Mouse (Mus musculus): Measurements from ENCODE around the gene Asb5. TPM values are rescaled to one million over a fixed set of nuclear protein-coding genes. Genes with fewer than 3 reads are reported as not detected.

Asb5 gene
- polyA plus RNA-seq, 2 experiments = 0.18 to 1.2 TPM

GRCm38 (mm10) chr8:54491934-54492333 is 37.4 kb upstream of the Asb5 start:
- no peaks in the 10 kb centered on the region for H3K4me1 ChIP-seq (replicated peaks; ENCODE audit: control insufficient read depth in 2 of 2, insufficient read depth in 2 of 2, low read length in 1 of 2)
- ATAC-seq (ENCODE audit: insufficient read depth) (no peak), DNase-seq (ENCODE audit: low read depth in 3 of 3, low spot score in 3 of 3) (no peak)
- no peak overlapping the region for H3K4me2 ChIP-seq (ENCODE audit: low read depth)
- H3K27ac ChIP-seq = no peak overlapping the region
- no peaks in the 10 kb centered on the region for H3K36me3 ChIP-seq (replicated peaks; ENCODE audit: control insufficient read depth, insufficient read depth, low read depth)
- H3K4me3 ChIP-seq (ENCODE audit: insufficient read depth in 1 of 2, low read depth in 2 of 2, low read length in 2 of 2) = no peak overlapping the region
- H3K9me3 ChIP-seq (ENCODE audit: control insufficient read depth, low read length) = no peaks in the 10 kb centered on the region
- no peak overlapping the region for H3K9ac ChIP-seq (replicated peaks)
- no peaks in the 10 kb centered on the region for H3K27me3 ChIP-seq (ENCODE audit: control insufficient read depth, insufficient read depth, low read length)
- TF ChIP-seq CTCF (IDR thresholded peaks at IDR 0.05; ENCODE audit: low read depth) = no peak
- no peak for TF ChIP-seq EP300 (IDR thresholded peaks at IDR 0.05; ENCODE audit: low read depth)
- 54% methylated on average over 4 of the region's 4 CpGs for WGBS (ENCODE audit: insufficient replicate concordance)

DNA sequence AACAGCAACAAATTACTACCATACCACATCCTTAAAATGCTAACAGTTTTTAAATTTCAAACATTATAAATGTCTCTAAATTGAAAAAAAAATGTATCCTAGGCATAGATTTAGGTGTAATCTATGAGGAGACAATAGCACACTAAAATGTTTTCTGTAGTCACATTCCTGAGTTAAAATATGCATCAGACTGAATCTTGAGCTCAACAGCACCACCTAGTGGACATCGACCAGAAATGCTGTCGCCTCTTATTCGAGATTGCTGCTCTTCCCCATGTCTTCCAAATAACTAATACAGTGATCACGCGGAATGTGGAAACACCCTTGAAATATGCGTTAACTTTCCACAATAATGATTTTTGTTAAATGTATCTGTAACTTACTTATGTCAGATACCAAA is 36.3 kb upstream of the Asb5 start:
- TF ChIP-seq EP300 (IDR thresholded peaks at IDR 0.05; ENCODE audit: low read depth) (no peak), CTCF (IDR thresholded peaks at IDR 0.05; ENCODE audit: low read depth) (peak; percentile 80)
- Histone ChIP-seq H3K4me3 (ENCODE audit: insufficient read depth in 1 of 2, low read depth in 2 of 2, low read length in 2 of 2) (no peak overlapping the region), H3K9me3 (ENCODE audit: control insufficient read depth, low read length) (no peaks in the 10 kb centered on the region), H3K27me3 (ENCODE audit: control insufficient read depth, insufficient read depth, low read length) (no peaks in the 10 kb centered on the region), H3K4me1 (replicated peaks; ENCODE audit: control insufficient read depth in 2 of 2, insufficient read depth in 2 of 2, low read length in 1 of 2) (no peaks in the 10 kb centered on the region), H3K4me2 (ENCODE audit: low read depth) (no peak overlapping the region), H3K36me3 (replicated peaks; ENCODE audit: control insufficient read depth, insufficient read depth, low read depth) (no peaks in the 10 kb centered on the region), H3K27ac (no peak overlapping the region), H3K9ac (replicated peaks) (no peak overlapping the region)
- ATAC-seq (ENCODE audit: insufficient read depth) (no peak), DNase-seq (ENCODE audit: low read depth in 3 of 3, low spot score in 3 of 3) (peak in 2 of 3 experiments; percentile 26 to 46)
- 10% methylated on average over 6 of the region's 6 CpGs for WGBS (ENCODE audit: insufficient replicate concordance)

DNA sequence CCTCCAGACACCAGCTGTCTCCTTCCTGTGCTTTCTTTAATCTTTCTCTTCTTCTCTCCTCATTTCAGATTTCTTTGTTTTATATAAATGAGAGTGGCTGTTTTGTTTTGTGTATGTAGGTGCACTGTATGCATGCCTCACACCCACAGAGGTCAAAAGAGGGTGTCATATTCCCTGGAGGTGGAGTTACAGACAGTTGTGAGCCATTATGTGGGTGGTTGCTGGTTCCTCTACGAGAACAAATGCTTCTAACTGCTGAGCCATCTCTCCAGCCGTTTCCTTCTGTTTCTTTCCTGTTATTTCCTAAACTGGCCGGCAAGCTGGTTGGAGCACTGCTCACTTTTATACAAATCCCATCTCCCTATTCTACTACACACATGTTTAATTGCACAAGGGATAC is 35.5 kb upstream of the Asb5 start:
- Histone ChIP-seq H3K36me3 (replicated peaks; ENCODE audit: control insufficient read depth, insufficient read depth, low read depth) (no peaks in the 10 kb centered on the region), H3K9ac (replicated peaks) (no peak overlapping the region), H3K9me3 (ENCODE audit: control insufficient read depth, low read length) (no peaks in the 10 kb centered on the region), H3K27ac (no peak overlapping the region), H3K27me3 (ENCODE audit: control insufficient read depth, insufficient read depth, low read length) (no peaks in the 10 kb centered on the region), H3K4me3 (ENCODE audit: insufficient read depth in 1 of 2, low read depth in 2 of 2, low read length in 2 of 2) (no peak overlapping the region), H3K4me2 (ENCODE audit: low read depth) (no peak overlapping the region), H3K4me1 (replicated peaks; ENCODE audit: control insufficient read depth in 2 of 2, insufficient read depth in 2 of 2, low read length in 1 of 2) (no peaks in the 10 kb centered on the region)
- ATAC-seq (ENCODE audit: insufficient read depth) = no peak
- WGBS (ENCODE audit: insufficient replicate concordance) = 35% methylated on average over 3 of the region's 3 CpGs
- TF ChIP-seq CTCF (IDR thresholded peaks at IDR 0.05; ENCODE audit: low read depth) (no peak), EP300 (IDR thresholded peaks at IDR 0.05; ENCODE audit: low read depth) (no peak)
- no peak for DNase-seq (ENCODE audit: low read depth in 3 of 3, low spot score in 3 of 3)

GRCm38 (mm10) chr8:54503104-54503503 is 26.3 kb upstream of the Asb5 start:
- no peaks in the 10 kb centered on the region for H3K9me3 ChIP-seq (ENCODE audit: control insufficient read depth, low read length)
- no peak overlapping the region for H3K4me3 ChIP-seq (ENCODE audit: insufficient read depth in 1 of 2, low read depth in 2 of 2, low read length in 2 of 2)
- no peak overlapping the region for H3K27ac ChIP-seq
- H3K4me2 ChIP-seq (ENCODE audit: low read depth) = no peak overlapping the region
- no peaks in the 10 kb centered on the region for H3K36me3 ChIP-seq (replicated peaks; ENCODE audit: control insufficient read depth, insufficient read depth, low read depth)
- DNase-seq (ENCODE audit: low read depth in 3 of 3, low spot score in 3 of 3) (no peak), ATAC-seq (ENCODE audit: insufficient read depth) (no peak)
- H3K4me1 ChIP-seq (replicated peaks; ENCODE audit: control insufficient read depth in 2 of 2, insufficient read depth in 2 of 2, low read length in 1 of 2) = peaks cover 0 to 5% of the 10 kb centered on the region in 2 experiments; a peak in 2 of 4 replicates
- no peak for TF ChIP-seq EP300 (IDR thresholded peaks at IDR 0.05; ENCODE audit: low read depth)
- no peak for TF ChIP-seq CTCF (IDR thresholded peaks at IDR 0.05; ENCODE audit: low read depth)
- no peak overlapping the region for H3K9ac ChIP-seq (replicated peaks)
- no peaks in the 10 kb centered on the region for H3K27me3 ChIP-seq (ENCODE audit: control insufficient read depth, insufficient read depth, low read length)
- 65% methylated on average over 7 of the region's 7 CpGs for WGBS (ENCODE audit: insufficient replicate concordance)

DNA sequence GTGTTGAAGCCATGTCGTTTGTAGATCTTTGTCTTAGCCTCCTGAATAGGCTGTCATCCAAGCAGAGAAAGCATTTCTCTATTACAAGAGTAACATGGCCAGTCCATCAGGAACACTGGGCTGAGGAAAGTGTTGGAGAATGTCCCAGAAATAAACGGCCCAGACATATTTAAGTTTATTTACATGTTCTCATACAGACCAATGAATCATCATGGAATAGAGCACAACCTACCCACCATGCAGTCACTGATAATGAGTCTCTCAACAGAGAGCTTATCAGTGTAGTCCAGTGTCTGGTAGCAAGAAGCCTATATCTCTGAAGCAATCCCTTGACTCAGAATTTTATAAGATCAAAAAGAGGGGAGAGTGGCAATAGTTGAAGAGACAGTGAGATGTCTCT is 24.3 kb upstream of the Asb5 start:
- no peak for DNase-seq (ENCODE audit: low read depth in 3 of 3, low spot score in 3 of 3)
- WGBS (ENCODE audit: insufficient replicate concordance) = 35% methylated on average over 2 of the region's 2 CpGs
- H3K36me3 ChIP-seq (replicated peaks; ENCODE audit: control insufficient read depth, insufficient read depth, low read depth) = no peaks in the 10 kb centered on the region
- H3K27ac ChIP-seq = no peak overlapping the region
- no peak overlapping the region for H3K4me2 ChIP-seq (ENCODE audit: low read depth)
- TF ChIP-seq CTCF (IDR thresholded peaks at IDR 0.05; ENCODE audit: low read depth) = no peak
- no peak for TF ChIP-seq EP300 (IDR thresholded peaks at IDR 0.05; ENCODE audit: low read depth)
- H3K27me3 ChIP-seq (ENCODE audit: control insufficient read depth, insufficient read depth, low read length) = no peaks in the 10 kb centered on the region
- no peak overlapping the region for H3K4me3 ChIP-seq (ENCODE audit: insufficient read depth in 1 of 2, low read depth in 2 of 2, low read length in 2 of 2)
- no peak overlapping the region for H3K9ac ChIP-seq (replicated peaks)
- no peaks in the 10 kb centered on the region for H3K9me3 ChIP-seq (ENCODE audit: control insufficient read depth, low read length)
- ATAC-seq (ENCODE audit: insufficient read depth) = no peak
- H3K4me1 ChIP-seq (replicated peaks; ENCODE audit: control insufficient read depth in 2 of 2, insufficient read depth in 2 of 2, low read length in 1 of 2) = peaks cover 0 to 15% of the 10 kb centered on the region in 2 experiments; a peak in 2 of 4 replicates

Data from liver, embryonic 14.5 days (tissue).